Mouse (Mus musculus) T-helper 17 cell (primary cell): ENCODE results near the gene Hoxb9.

ENCODE experiments used
- in situ Hi-C, 2 experiments: fragments of 300-600 bp; cut with MboI, MseI; formaldehyde crosslinking; loops; 1 replicate in 1 of 2; 2 replicates in 1 of 2; pipeline ENCODE4 v1.15.1; 2025; ENCODE audit warnings: high pct_unique_total_duplicates in 2 of 2

The Hoxb9 gene

DNA sequence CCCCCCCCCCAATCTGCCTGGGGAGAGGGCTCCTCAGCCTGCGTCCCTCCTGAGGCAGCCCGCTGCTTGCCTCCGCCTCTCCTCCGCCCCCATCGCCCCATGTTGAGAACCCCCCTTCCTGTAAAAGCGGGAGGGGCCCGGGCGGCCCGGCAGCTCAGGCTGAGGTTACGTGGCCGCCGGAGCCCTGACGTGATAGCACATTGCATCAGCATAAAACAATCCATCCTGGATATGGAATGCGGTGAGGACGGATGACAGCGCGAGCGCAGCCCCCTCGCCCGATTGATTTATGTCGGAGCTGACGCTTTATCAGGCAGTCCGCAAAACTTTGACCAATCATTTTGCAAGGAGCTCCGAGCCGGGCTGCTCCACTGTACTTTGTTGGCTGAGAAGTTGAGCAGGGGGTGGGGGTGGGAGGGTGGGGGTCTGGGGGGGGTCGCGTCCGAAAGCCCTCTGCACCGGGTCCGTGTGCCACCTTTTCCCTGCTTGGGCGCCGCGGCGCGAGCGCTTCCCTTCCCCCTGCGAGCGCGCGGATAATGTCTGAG is at the start of gene Hoxb9:
Gene Hoxb9 (plus strand): TSS at position 462 of the 545 bp plus-strand sequence.
- in situ Hi-C loops = no loop called here

DNA sequence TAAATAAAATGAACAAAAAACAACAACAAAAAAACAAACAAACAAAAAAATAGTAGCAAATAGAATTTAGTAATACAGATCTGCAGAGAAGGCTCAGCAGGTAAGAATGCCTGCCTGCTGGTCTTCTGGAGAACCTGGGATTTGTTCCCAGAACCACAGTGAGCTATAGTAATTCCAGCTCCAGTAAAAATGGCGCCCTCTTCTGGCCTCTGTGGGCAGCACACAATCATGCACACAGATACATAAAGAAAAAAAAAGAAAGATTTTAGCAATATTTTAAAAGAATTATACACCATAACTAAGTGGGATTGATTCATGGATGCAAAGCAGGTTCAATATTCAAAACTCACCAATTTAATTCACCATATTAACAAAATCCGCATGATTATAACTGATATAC is 47.4 kb upstream of the Hoxb9 start:
- in situ Hi-C loops = no loop called here

GRCm38 (mm10) chr11:96227676-96228075 is 43.6 kb upstream of the Hoxb9 start:
- in situ Hi-C loops = no loop called here

DNA sequence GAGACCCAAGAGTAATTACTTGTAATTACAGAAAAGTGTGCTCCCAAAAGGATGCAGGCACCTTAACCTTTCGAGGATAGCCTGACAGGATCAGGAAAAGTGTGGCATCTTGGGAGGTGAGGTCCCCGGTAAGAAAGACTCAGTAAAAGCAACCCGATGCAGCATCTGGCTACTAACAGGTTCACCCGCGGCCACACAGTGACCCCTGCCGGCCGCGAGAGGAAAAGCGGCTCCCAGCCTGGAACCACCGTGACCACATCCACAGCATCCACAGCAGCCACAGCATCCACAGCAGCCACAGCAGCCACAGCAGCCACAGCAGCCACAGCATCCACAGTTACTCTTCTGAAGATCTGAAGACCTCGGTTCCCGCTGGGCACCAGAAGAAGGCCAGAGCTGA is 36.4 kb upstream of the Hoxb9 start:
- in situ Hi-C loops = loop anchor here in 1 of 2 experiments (5.0 kb wide), 1 partner anchor 78 kb away; no protein-coding TSS in a partner anchor

DNA sequence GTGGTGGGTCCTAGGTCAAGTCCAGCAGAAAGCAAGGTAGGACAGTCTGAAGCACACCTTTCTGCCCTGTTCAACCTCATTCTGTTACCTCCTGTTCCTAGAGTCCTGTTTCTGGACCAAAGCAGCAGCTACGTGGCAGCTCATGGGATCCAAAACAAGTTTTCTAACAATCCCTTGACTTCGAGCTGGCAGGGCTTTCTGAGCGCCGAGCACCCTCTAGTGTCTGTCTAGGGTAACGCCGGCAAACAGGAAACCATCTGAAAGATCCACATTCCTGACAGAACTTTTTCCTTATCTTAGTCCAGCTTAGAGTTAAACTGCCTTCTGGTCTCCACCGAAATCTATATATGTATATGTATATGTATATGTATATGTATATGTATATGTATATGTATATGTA is 31.0 kb upstream of the Hoxb9 start:
- in situ Hi-C loops = loop anchor here in 1 of 2 experiments (5.0 kb wide), 1 partner anchor 93 kb away; no protein-coding TSS in a partner anchor

- in situ Hi-C loops = no loop called here
Observed at GRCm38 (mm10) chr11:96250901-96251300, 20.4 kb upstream of the Hoxb9 start.

DNA sequence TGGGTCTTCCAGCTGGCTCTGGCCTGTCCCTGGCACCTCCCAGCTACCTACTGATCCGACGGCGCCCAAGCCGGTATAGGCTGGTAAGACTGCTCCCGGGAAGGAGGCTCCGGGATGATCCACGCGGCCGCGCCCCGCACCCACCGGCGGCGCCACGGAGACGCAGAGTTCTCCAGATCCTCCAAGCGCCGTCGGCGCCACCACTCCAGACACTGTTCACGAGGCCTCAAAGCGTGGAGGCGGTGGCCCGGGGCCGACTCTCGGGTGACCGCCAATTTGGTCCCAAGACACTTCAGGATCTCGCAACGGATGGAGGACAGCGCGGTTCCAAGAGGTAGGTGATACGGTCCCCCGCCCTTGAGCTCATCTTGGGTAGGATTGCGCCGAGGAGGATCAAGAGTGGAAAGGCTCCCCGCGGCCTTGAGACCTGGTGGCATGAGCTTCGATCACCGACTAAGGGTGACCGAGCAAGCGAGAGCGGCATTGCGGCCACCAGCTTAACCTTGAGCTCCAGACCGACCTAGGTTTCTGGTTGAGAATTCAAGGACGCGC is 19.7 kb upstream of the Hoxb9 start:
- in situ Hi-C loops = no loop called here

GRCm38 (mm10) chr11:96252541-96253120 is 18.6 kb upstream of the Hoxb9 start:
- in situ Hi-C loops = no loop called here

GRCm38 (mm10) chr11:96254221-96254620 is 17.0 kb upstream of the Hoxb9 start:
- in situ Hi-C loops = no loop called here

DNA sequence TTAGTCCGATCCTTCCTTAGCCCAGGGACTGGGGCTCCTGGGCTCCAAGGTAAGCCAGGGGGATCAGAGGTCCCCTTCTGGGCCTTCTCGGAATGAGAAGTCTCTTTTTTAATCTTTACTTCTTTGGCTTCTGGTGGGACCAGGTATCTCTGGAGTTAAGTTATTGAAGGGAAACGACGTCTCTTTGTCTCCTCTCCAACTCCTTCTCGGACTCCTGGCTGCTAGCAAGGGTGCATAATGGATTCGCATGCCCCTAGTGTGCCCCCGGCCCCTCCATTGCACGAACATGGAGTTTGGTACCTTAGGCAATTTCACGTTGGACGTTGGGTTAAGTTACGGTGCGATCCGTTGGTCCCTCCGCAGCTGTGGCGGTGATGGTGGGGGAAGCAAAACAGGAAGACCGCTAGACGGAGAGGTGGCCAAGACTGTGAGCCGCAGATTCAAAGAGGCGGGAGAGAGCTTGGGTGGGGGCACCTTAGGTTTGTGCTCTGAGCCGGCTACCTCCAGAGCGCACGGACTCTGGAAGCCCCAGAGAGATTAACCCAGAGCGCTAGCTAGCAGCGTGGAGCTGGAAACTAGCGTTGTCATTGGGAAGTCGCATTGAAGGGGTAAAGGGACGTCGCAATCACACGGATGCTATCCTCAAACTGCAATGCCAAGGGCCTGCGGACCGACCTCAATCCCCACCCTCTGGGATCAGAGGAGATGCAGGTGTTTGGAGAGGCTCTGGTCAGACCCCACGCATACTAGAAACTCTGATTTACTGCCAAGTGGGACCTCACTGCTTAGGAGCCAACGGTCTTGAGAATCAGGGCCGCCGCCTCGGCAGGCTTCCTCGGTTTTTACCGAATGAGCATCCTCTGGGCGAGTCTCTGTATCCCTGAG is 15.9 kb upstream of the Hoxb9 start:
- in situ Hi-C loops = no loop called here

GRCm38 (mm10) chr11:96255996-96256445 is 15.2 kb upstream of the Hoxb9 start:
- in situ Hi-C loops = no loop called here

GRCm38 (mm10) chr11:96257141-96257540 is 14.1 kb upstream of the Hoxb9 start:
- in situ Hi-C loops = no loop called here

GRCm38 (mm10) chr11:96259038-96259437 is 12.2 kb upstream of the Hoxb9 start:
- in situ Hi-C loops = no loop called here

GRCm38 (mm10) chr11:96259511-96259910 is 11.7 kb upstream of the Hoxb9 start:
- in situ Hi-C loops = no loop called here

DNA sequence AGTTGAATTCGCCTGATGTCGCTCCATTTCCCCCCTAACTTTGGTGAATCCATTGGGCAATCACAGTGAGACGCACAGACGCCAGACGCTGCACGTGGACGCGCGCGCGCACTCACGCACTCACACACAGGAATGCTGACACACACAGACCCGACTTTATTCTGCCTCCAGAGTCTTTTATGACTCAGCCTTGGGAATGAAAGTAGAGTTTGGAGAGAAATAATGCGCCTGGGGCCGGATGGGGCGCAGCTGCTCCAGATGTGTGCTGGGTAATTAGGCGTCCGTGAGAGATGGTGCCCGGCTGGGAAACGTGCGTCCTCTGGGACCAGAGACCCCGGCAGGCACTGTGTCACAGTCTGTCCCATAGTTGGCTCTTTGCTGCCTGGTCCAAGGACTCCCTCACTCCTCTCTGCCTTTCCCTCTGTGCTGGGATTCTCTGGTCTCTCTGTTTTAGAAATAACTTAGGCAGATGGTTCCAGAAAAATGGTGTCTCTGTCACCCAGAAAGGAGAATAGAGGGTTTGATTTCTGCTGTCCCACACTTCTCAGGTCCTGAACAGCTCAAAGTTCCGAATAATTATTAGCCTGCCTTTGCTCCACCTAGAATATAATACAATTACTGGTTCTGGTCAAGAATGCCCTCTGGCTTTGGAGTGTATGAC is 10.8 kb upstream of the Hoxb9 start:
- in situ Hi-C loops = loop anchor here in 1 of 2 experiments (10.0 kb wide), 1 partner anchor 614 kb away; no protein-coding TSS in a partner anchor

GRCm38 (mm10) chr11:96261323-96261890 is 9.8 kb upstream of the Hoxb9 start:
- in situ Hi-C loops = loop anchor here in 1 of 2 experiments (10.0 kb wide), 1 partner anchor 613 kb away; no protein-coding TSS in a partner anchor

DNA sequence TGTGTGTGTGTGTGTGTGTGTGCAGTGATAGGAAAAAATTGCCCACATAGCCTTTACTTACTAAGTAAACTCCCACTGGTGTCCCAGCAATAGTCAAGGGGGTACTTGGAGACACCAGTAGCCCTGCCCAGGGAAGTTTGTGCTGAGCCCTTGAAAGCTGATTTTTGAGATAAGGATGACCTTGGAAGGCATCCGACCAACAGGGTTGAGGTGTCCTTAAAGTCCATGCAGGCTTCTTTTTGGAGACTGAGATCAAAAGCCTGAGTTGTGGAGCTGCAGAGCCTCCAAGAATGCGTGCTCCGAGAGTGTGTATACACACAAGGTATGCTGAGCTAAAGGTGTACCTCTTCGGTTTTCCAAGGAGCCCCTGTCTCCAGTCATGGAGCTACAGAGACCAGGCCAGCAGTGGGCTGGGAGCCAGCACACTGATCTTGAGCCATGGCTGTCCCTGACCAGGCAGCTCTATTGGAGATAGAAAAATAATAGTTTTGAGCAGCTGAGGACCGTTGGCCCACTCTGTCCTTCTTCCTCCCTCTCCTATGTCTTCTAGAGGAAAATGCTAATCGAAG is 8.9 kb upstream of the Hoxb9 start:
- in situ Hi-C loops = loop anchor here in 1 of 2 experiments (10.0 kb wide), 1 partner anchor 612 kb away; no protein-coding TSS in a partner anchor

DNA sequence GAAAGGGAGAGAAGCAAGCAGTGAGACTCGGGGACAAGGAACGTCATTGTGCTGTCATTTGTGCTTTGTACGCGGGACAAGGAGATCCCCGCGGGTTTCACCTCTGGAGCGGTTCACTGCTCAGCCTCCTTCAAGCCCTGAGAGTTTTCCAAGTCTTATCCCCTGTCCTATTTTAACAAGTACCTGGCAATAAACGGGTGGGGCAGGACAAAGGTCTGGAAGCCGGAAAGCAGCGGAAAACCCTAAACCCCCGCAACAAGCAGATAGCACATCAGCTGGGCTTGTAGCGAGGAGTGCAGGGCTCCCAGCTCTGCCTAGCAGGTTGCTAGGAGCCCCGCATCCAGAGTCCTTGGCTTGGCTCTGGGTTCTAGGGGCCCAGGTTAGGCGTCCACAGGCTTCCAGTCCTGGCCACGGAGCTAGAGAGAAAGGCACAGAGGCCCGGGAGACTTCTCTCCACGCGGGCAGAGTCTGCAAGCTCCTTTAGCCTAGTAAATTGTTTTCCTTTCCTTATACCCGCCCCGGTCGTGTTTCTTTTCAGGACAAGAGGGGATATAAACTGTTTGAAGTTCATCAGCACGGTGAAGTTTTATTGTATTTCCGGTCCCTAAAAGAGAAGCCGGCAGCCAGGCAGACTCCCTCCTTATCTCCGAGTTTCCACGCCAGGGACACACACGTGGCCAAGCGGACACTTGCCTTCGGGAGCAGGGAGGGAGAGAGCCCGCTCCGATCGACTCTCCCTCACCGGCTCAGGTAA is 7.4 kb upstream of the Hoxb9 start:
- in situ Hi-C loops = loop anchor here in 1 of 2 experiments (10.0 kb wide), 1 partner anchor 611 kb away; no protein-coding TSS in a partner anchor

DNA sequence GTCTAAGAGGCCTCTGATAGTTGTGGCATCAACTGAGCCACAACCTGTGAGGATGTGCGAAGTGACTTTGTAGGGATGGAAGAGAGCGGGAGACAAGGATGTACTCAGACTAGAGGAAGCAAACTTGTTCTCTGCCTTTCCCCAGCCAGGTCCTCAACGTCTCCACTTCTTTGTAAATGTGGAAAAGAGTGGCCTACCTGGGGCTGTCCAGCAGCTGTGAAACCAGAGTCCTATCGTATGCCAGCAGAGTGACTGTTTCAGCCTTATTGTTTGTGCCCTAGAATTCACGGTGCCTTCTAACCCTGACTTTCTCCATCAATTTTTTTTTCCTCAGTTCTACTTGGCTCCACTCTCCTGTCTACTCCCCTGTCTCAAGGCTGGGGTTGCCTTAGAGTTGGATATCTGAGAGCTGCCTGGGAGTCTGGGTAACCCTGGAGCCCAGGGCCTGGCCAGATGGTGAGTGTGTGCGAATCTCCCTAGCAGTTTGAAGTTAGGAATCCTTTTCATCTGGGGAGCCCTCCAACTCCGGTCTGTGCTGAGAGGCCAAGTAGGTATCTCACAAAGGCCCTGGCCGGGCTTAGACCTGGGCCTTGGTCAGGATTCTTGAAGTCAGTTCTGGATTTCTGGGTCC is 6.8 kb upstream of the Hoxb9 start:
- in situ Hi-C loops = loop anchor here in 1 of 2 experiments (10.0 kb wide), 1 partner anchor 610 kb away; no protein-coding TSS in a partner anchor
